Mouse (Mus musculus) layer of hippocampus, adult 2 months (tissue): ENCODE measurements around the gene Parp4. TPM values are rescaled to one million over a fixed set of nuclear protein-coding genes. Genes with fewer than 3 reads are reported as not detected.

Source experiments
- DNase-seq, 2 experiments: peaks; one replicate each; pipeline ENCODE4 v3.0.0; 2022; ENCODE audit warnings: low spot score in 2 of 2
- H3K27ac ChIP-seq: fragments of 200-600 bp; 2 replicates; pipeline ENCODE4 v1.8.1; 2022
- H3K4me3 ChIP-seq: fragments of 200-600 bp; 2 replicates; pipeline ENCODE4 v1.8.1; 2022; ENCODE audit warnings: mild to moderate bottlenecking
- CTCF ChIP-seq: fragments of 200-600 bp; conservative IDR thresholded peaks from 2 replicates; pipeline ENCODE4 v1.8.1; 2022; ENCODE audit warnings: antibody characterized with exemption, mild to moderate bottlenecking, moderate library complexity
- long read RNA-seq, 2 experiments: library from polyadenylated mRNA; stranded (forward); transcript quantifications; one replicate each; pipeline ENCODE4 v2.0.0; 2021; ENCODE audit warnings: borderline mapping rate in 2 of 2
- total RNA-seq, 2 experiments: library from RNA; stranded (reverse); gene quantifications; 2 replicates each; pipeline ENCODE4 v1.2.3; 2021

The Parp4 gene
- 1 to 10 TPM; 4.3 to 5.0 TPM for total RNA-seq
- long read RNA-seq, experiment 1 = 0 reads
- long read RNA-seq, experiment 2 = 0 reads

- Histone ChIP-seq H3K4me3 (peak within 1 kb of the TSS; percentile 74), H3K27ac (peak within 1 kb of the TSS; percentile 33; the same call in 1 of the 2 replicates)
- TF ChIP-seq CTCF = 0 out of 2 replicates have a peak, but pooled peaks have one; percentile 9
Observed at GRCm38 (mm10) chr14:56575416-56575815, at the start of gene Parp4, which contains the start of gene Cenpj. TSS of gene Parp4 (plus strand) at chr14:56575619. TSS of gene Cenpj (minus strand) at chr14:56575425.

GRCm38 (mm10) chr14:56530788-56531187, 44.6 kb upstream of the Parp4 start:
- Histone ChIP-seq H3K27ac (no peak overlapping the region), H3K4me3 (no peak overlapping the region)
- TF ChIP-seq CTCF = no peak
- no peak for DNase-seq

More at GRCm38 (mm10) chr14:56575416-56575815, at the start of gene Parp4, which contains the start of gene Cenpj:
- peak; percentile 43 to 50 for DNase-seq

- H3K4me3 ChIP-seq = no peak overlapping the region
- TF ChIP-seq CTCF = no peak
- H3K27ac ChIP-seq = no peak overlapping the region
- DNase-seq = no peak
Observed at GRCm38 (mm10) chr14:56544946-56545345, 30.5 kb upstream of the Parp4 start.

- no peak for TF ChIP-seq CTCF
- no peak overlapping the region for H3K4me3 ChIP-seq
- DNase-seq = no peak
- no peak overlapping the region for H3K27ac ChIP-seq
Observed at GRCm38 (mm10) chr14:56545491-56545890, 29.9 kb upstream of the Parp4 start.

GRCm38 (mm10) chr14:56550960-56551359, 24.5 kb upstream of the Parp4 start:
- no peak overlapping the region for H3K27ac ChIP-seq
- H3K4me3 ChIP-seq = no peak overlapping the region
- TF ChIP-seq CTCF = no peak
- DNase-seq = no peak

GRCm38 (mm10) chr14:56552924-56553323, 22.5 kb upstream of the Parp4 start:
- no peak for TF ChIP-seq CTCF
- Histone ChIP-seq H3K27ac (no peak overlapping the region), H3K4me3 (no peak overlapping the region)
- DNase-seq = no peak

GRCm38 (mm10) chr14:56553331-56553730, 22.1 kb upstream of the Parp4 start:
- Histone ChIP-seq H3K27ac (no peak overlapping the region), H3K4me3 (no peak overlapping the region)
- no peak for DNase-seq
- no peak for TF ChIP-seq CTCF

GRCm38 (mm10) chr14:56554716-56555115, 20.7 kb upstream of the Parp4 start:
- TF ChIP-seq CTCF = no peak
- no peak overlapping the region for H3K4me3 ChIP-seq
- no peak overlapping the region for H3K27ac ChIP-seq
- no peak for DNase-seq

GRCm38 (mm10) chr14:56559134-56559533, 16.3 kb upstream of the Parp4 start:
- Histone ChIP-seq H3K27ac (no peak overlapping the region), H3K4me3 (no peak overlapping the region)
- DNase-seq = no peak
- TF ChIP-seq CTCF = no peak

GRCm38 (mm10) chr14:56567476-56567875, 7.9 kb upstream of the Parp4 start:
- DNase-seq = no peak
- Histone ChIP-seq H3K27ac (no peak overlapping the region), H3K4me3 (no peak overlapping the region)
- TF ChIP-seq CTCF = no peak

- DNase-seq = no peak
- H3K27ac ChIP-seq = no peak overlapping the region
- no peak for TF ChIP-seq CTCF
- H3K4me3 ChIP-seq = no peak overlapping the region
Observed at GRCm38 (mm10) chr14:56569041-56569440, 6.4 kb upstream of the Parp4 start.

GRCm38 (mm10) chr14:56571310-56572093, 3.9 kb upstream of the Parp4 start:
- peak overlapping the region; percentile 81 for H3K4me3 ChIP-seq
- H3K27ac ChIP-seq = peak overlapping the region; percentile 40
- TF ChIP-seq CTCF = no peak
- DNase-seq = peak; percentile 94 to 97

GRCm38 (mm10) chr14:56572546-56572945, 2.9 kb upstream of the Parp4 start:
- no peak overlapping the region for H3K4me3 ChIP-seq
- no peak for TF ChIP-seq CTCF

More at GRCm38 (mm10) chr14:56572546-56572945, 2.9 kb upstream of the Parp4 start:
- H3K27ac ChIP-seq = no peak overlapping the region
- DNase-seq = no peak
